Mouse (Mus musculus) frontal cortex, postnatal 14 days (tissue): Measurements from ENCODE around the gene Zfp663.

ENCODE experiments used
- DNase-seq, 2 experiments: peaks; one replicate each; pipeline ENCODE4 v3.0.0; 2022; ENCODE audit warnings: low spot score in 2 of 2

Zfp663 gene

GRCm38 (mm10) chr2:165370348-165370747 is 1.8 kb upstream of the Zfp663 start:
- DNase-seq: no peak

- DNase-seq: no peak
Measured at GRCm38 (mm10) chr2:165367868-165368439, 575 bp downstream of the Zfp663 start.

GRCm38 (mm10) chr2:165367047-165367520 is 1.4 kb downstream of the Zfp663 start:
- DNase-seq: no peak

GRCm38 (mm10) chr2:165364334-165365091 is 4.0 kb downstream of the Zfp663 start:
- DNase-seq: peak in 1 of 2 experiments; percentile 56

GRCm38 (mm10) chr2:165363282-165363681 is 5.2 kb downstream of the Zfp663 start:
- DNase-seq: no peak

- DNase-seq: peak in 1 of 2 experiments; percentile 35
Measured at GRCm38 (mm10) chr2:165360861-165361260, 7.7 kb downstream of the Zfp663 start.

GRCm38 (mm10) chr2:165351828-165352513 is 16.6 kb downstream of the Zfp663 start:
- DNase-seq: no peak

- no peak for DNase-seq
Measured at GRCm38 (mm10) chr2:165349466-165349865, 19.1 kb downstream of the Zfp663 start.

- DNase-seq: no peak
Measured at GRCm38 (mm10) chr2:165346180-165346579, 22.3 kb downstream of the Zfp663 start.

GRCm38 (mm10) chr2:165337191-165337590 is 31.3 kb downstream of the Zfp663 start:
- DNase-seq: no peak

GRCm38 (mm10) chr2:165332610-165333210 is 35.8 kb downstream of the Zfp663 start:
- no peak for DNase-seq

GRCm38 (mm10) chr2:165329703-165330102 is 38.8 kb downstream of the Zfp663 start:
- DNase-seq: no peak

GRCm38 (mm10) chr2:165328746-165329145 is 39.8 kb downstream of the Zfp663 start:
- no peak for DNase-seq

- no peak for DNase-seq
Measured at GRCm38 (mm10) chr2:165327386-165327785, 41.1 kb downstream of the Zfp663 start.

- DNase-seq: peak; percentile 98
Measured at GRCm38 (mm10) chr2:165326304-165327190, 42.0 kb downstream of the Zfp663 start, which contains the start of gene Elmo2. TSS of gene Elmo2 (minus strand) at chr2:165326479.

GRCm38 (mm10) chr2:165325521-165326303 is 42.8 kb downstream of the Zfp663 start:
- DNase-seq: no peak

- DNase-seq: no peak
Measured at GRCm38 (mm10) chr2:165323928-165324327, 44.6 kb downstream of the Zfp663 start.

- DNase-seq: peak in 1 of 2 experiments; percentile 34
Measured at GRCm38 (mm10) chr2:165323484-165323883, 45.0 kb downstream of the Zfp663 start.

GRCm38 (mm10) chr2:165321981-165322735 is 46.4 kb downstream of the Zfp663 start:
- no peak for DNase-seq
